Mouse (Mus musculus): ENCODE measurements at regions not wholly inside any gene's neighbourhood (a gene's known extent, or its start where the extent isn't known, plus 50 kb on each side); places are given as distances from the start of the nearest gene placed in this dataset.
"Not testable (repeated sequence)": the region's sequence is repeated elsewhere in the genome, so short reads cannot be mapped to it uniquely, and the experiment has no call there.

GRCm38 (mm10) chr2:100918122-100918521 lies 706.4 kb upstream of the Rag2 start:
- DNase-seq (ENCODE audit: low read depth, low spot score): no peak

- no peak for DNase-seq (ENCODE audit: low read depth, low spot score)
Observed at GRCm38 (mm10) chr2:100919537-100920212, 704.8 kb upstream of the Rag2 start.

GRCm38 (mm10) chr2:100948632-100949031 lies 675.9 kb upstream of the Rag2 start:
- DNase-seq (ENCODE audit: low read depth, low spot score): not testable (repeated sequence)

GRCm38 (mm10) chr2:100959412-100959811 lies 665.1 kb upstream of the Rag2 start:
- DNase-seq (ENCODE audit: low read depth, low spot score): no peak

- DNase-seq (ENCODE audit: low read depth, low spot score): no peak
Observed at GRCm38 (mm10) chr2:100964584-100964983, 659.9 kb upstream of the Rag2 start.

GRCm38 (mm10) chr2:100977202-100977601 lies 647.3 kb upstream of the Rag2 start:
- DNase-seq (ENCODE audit: low read depth, low spot score): no peak

GRCm38 (mm10) chr2:100982362-100982761 lies 642.2 kb upstream of the Rag2 start:
- no peak for DNase-seq (ENCODE audit: low read depth, low spot score)

- DNase-seq (ENCODE audit: low read depth, low spot score): no peak
Observed at GRCm38 (mm10) chr2:101015353-101015752, 609.2 kb upstream of the Rag2 start.

- DNase-seq (ENCODE audit: low read depth, low spot score): no peak
Observed at GRCm38 (mm10) chr2:101019384-101019783, 605.1 kb upstream of the Rag2 start.

GRCm38 (mm10) chr2:101021515-101021914 lies 603.0 kb upstream of the Rag2 start:
- DNase-seq (ENCODE audit: low read depth, low spot score): no peak

GRCm38 (mm10) chr2:101043050-101043449 lies 581.5 kb upstream of the Rag2 start:
- no peak for DNase-seq (ENCODE audit: low read depth, low spot score)

- no peak for DNase-seq (ENCODE audit: low read depth, low spot score)
Observed at GRCm38 (mm10) chr2:101062939-101063338, 561.6 kb upstream of the Rag2 start.

GRCm38 (mm10) chr2:101074990-101075389 lies 549.5 kb upstream of the Rag2 start:
- DNase-seq (ENCODE audit: low read depth, low spot score): no peak

- no peak for DNase-seq (ENCODE audit: low read depth, low spot score)
Observed at GRCm38 (mm10) chr2:101080231-101080630, 544.3 kb upstream of the Rag2 start.

GRCm38 (mm10) chr2:101083813-101084212 lies 540.7 kb upstream of the Rag2 start:
- DNase-seq (ENCODE audit: low read depth, low spot score): no peak

GRCm38 (mm10) chr2:101084648-101085047 lies 539.9 kb upstream of the Rag2 start:
- DNase-seq (ENCODE audit: low read depth, low spot score): no peak

- DNase-seq (ENCODE audit: low read depth, low spot score): no peak
Observed at GRCm38 (mm10) chr2:101107183-101107872, 517.2 kb upstream of the Rag2 start.

- DNase-seq (ENCODE audit: low read depth, low spot score): no peak
Observed at GRCm38 (mm10) chr2:101136867-101137266, 487.7 kb upstream of the Rag2 start.

GRCm38 (mm10) chr2:101139931-101140330 lies 484.6 kb upstream of the Rag2 start:
- no peak for DNase-seq (ENCODE audit: low read depth, low spot score)

GRCm38 (mm10) chr2:101156755-101157271 lies 467.7 kb upstream of the Rag2 start:
- DNase-seq (ENCODE audit: low read depth, low spot score): no peak

GRCm38 (mm10) chr2:101159276-101159675 lies 465.2 kb upstream of the Rag2 start:
- DNase-seq (ENCODE audit: low read depth, low spot score): no peak

GRCm38 (mm10) chr2:101165942-101166341 lies 458.6 kb upstream of the Rag2 start:
- DNase-seq (ENCODE audit: low read depth, low spot score): no peak

GRCm38 (mm10) chr2:101172806-101173205 lies 451.7 kb upstream of the Rag2 start:
- DNase-seq (ENCODE audit: low read depth, low spot score): no peak

Measured in CD4-positive helper T cell, adult 2 months (primary cell).